Mouse (Mus musculus) heart, adult 2 months (tissue): ENCODE data around the gene Erp27.

Experiments
- CTCF ChIP-seq: fragments of 200-600 bp; IDR thresholded peaks from 2 replicates; pipeline ENCODE4 v1.8.1; 2022; ENCODE audit warnings: antibody characterized with exemption, mild to moderate bottlenecking, moderate library complexity
- POLR2A ChIP-seq: fragments of 200-500 bp; IDR thresholded peaks from 2 replicates; pipeline ENCODE4 v1.6.1; 2011; ENCODE audit warnings: mild to moderate bottlenecking, low read depth, low read length, control low read depth; ENCODE audit not compliant: insufficient read depth

- TF ChIP-seq CTCF (no peak), POLR2A (no peak)
Measured at GRCm38 (mm10) chr6:136955240-136955639, 33.3 kb upstream of the Erp27 start.
